Mouse (Mus musculus): ENCODE results near the gene Riox2.

The Riox2 gene

DNA sequence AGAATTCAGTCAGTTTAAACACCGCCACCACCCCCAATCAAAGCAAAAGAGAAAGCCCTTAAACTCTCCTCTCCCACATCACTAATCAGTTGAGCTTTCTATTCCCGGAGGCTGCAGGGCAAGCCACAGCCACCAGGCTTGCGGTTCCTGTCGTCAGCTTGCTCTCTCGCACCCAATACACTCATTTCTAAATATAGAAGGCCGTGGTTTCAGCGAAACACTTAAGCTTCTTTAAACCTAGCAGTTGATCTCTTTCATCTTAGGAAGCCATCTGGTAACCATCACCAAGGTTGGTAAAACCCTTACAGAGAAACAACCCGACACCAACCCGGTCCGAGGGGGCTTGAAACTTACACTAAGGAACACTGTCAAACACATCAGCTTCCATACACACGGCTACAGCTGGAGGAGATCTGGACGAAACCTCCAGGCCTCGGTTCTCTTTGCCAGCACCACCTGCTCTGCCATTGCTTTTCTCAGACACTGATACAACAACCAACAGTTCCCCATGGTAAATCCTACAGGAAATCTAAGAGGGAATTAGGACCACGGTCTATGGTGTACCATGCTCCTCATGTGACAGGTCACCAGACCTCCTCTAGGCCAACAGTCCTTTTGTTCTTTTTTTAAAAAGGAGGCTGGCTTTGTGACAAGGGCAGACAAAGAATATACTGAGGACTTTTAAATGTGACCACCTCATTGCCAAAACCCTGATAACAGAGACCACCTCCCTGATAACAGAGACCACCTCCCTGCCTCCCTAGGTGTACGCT is 46.1 kb downstream of the Riox2 start:
- no peak for DNase-seq (ENCODE audit: low read depth, low spot score)

- no peak for DNase-seq (ENCODE audit: low read depth, low spot score)
Measured at GRCm38 (mm10) chr16:59521752-59522423, 50.3 kb downstream of the Riox2 start.

DNA sequence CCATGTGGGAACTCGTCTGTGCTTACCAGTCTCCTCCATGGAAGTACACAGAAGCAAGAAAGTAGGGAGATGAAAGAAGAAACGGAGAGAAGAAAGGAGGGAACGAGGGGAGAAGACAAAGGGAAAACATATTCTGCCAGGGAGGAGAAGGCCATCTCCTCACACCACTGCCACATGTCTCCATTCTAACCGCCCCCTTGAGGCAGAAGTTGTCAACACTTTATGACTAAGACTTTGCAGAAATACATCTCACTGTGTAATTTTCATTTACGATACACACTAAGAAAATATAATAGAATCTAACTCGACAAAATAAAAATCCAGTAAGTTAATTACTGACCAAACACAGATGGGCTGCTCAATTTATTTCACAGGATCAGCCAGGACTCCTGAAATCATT is 55.4 kb downstream of the Riox2 start:
- no peak for DNase-seq (ENCODE audit: low read depth, low spot score)

DNA sequence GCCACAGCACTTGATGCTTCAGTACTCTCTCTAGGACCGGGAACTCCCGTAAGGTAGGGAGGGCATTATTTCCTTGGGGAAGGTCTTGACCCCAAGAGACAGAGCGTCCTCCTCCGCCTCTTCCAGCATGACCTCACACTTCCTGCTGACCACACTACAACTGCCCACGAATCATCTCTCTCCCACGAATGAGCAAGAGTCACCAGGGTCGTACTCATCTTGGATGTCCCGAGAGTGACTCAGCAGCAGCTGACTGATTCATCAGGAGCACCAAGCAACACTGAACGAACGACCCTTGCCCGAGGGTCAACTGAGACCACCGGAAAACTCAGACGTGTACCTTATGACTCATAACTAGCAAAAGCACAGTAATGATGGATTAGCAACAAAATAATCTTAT is 58.0 kb downstream of the Riox2 start:
- no peak for DNase-seq (ENCODE audit: low read depth, low spot score)

DNA sequence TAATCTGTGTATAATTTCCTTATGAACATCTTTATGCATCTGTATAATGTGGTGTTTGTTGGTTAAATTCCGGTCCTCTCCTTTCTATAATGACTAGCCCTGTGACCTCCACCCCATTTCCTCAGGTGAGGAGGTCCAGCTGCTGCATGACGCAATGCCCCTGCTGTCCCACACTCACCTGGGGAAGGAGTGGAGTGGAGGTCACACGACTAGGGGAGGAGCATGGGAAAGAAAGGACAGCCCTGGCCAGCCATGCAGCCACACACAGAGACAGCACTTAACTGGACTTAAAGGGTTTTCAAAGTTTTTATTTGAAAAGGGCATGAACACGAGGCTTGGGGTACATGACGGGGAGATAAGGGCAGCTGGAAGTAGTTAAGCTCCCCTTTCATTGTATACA is 59.7 kb downstream of the Riox2 start:
- DNase-seq (ENCODE audit: low read depth, low spot score), result no peak

GRCm38 (mm10) chr16:59532561-59532960 is 61.0 kb downstream of the Riox2 start:
- DNase-seq (ENCODE audit: low read depth, low spot score), result no peak

GRCm38 (mm10) chr16:59534349-59534748 is 62.8 kb downstream of the Riox2 start:
- DNase-seq (ENCODE audit: low read depth, low spot score), result no peak

- DNase-seq (ENCODE audit: low read depth, low spot score), result no peak
Measured at GRCm38 (mm10) chr16:59535673-59536072, 64.1 kb downstream of the Riox2 start.

GRCm38 (mm10) chr16:59540944-59541343 is 69.4 kb downstream of the Riox2 start:
- DNase-seq (ENCODE audit: low read depth, low spot score), result no peak

GRCm38 (mm10) chr16:59541382-59541781 is 69.8 kb downstream of the Riox2 start:
- DNase-seq (ENCODE audit: low read depth, low spot score), result no peak
